Mouse (Mus musculus): ENCODE results near the gene Lce1d.

Gene Lce1d

DNA sequence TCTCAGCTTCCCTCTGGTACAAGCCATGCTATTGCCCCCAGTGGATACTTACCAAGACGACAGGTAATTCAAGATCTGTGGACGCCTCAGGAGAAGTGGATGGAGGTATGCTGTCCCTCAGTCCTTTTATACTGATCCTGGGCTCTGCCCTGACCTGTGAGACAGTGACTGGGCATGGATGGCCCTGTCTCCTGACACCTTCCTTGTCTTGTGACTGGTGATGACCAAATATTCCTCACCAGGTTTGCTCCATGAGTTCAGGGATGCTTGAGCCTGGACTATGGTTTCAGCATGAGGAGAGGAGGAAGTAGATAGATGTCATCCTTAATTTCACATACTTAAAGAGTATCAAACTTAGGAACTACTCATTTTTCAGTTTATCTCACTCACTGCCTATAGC, at the start of gene Lce1d:
Gene Lce1d, minus strand, starts transcription at position 101 of the 400 bp plus-strand sequence.
- DNase-seq (ENCODE audit: low spot score): no peak

DNA sequence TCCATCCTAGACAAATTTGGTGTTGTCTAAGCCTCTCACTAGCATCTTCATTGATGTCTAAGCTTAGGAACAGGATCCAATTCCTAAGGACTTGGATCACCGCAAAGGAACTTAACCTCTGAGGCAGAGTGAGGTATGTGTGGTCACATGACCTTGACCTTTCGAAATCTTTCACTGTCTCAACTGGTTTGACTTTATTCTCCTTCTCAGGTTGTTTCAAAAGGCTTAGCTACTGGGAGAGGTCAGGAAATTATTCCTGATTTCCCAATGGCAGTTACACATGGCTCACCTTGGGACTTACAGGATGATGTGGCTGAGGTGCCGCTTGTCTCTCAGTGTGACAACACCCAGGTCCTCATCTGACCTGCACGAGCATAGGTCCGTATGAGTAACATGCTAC, 35.6 kb upstream of the Lce1d start:
- no peak for DNase-seq (ENCODE audit: low spot score)

DNA sequence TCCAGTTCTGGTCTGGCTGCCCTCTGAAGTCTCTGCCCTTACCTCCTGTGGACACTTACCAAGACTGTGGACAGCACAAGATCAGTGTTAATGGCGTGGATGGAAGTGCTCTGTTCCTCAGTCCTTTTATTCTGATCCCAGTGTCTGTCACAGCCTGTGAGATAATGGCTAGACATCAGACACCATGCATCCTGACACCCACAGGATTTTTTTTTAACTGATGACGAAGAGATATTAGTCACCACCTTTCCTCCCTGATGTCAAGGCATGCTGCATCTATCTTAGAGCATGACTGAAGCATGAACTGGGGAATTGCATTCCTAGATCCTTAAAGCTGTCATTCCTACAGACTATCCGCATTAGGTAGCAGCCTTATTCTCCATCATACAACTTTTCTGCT, 33.2 kb upstream of the Lce1d start, which contains the start of gene Lce1f:
Gene Lce1f, minus strand, starts transcription at position 101 of the 400 bp plus-strand sequence.
- DNase-seq (ENCODE audit: low spot score): no peak

DNA sequence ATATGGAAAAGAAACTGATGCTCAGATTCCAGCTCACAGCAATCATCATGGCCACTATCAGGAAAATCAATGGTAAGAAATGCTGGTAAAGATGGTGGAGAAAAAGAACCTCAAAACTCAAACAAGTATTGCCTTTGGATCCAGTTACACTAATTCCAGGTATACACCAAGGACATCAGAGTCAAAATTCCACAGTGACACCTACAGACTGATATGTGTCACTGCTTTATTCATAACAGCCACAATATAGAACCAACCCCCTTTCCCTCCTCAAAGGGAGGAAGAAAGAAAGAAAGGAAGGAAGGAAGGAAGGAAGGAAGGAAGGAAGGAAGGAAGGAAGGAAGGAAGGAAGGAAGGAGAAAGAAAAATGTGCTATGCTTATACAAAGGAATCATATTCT, 28.1 kb upstream of the Lce1d start:
- no peak for DNase-seq (ENCODE audit: low spot score)

DNA sequence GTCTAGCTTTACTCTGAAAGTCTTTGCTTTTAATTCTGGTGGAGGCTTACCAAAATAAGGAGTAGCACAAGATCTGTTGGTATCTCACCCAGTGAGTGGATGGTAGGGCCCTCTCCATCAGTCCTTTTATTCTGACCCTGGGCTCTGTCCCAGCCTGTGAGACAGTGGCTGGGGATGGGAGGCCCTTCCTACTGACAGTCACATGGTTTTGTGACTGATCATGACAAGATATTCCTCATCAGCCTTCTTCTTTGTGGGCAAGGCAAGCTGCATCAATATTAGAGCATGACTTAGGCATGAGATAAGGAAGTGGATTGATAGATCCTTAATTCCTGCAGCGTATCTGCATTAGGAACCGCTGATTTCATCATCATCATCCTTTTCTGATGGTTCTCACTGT, 22.0 kb upstream of the Lce1d start, which contains the start of gene Lce1e:
Gene Lce1e, minus strand, starts transcription at position 101 of the 400 bp plus-strand sequence.
- DNase-seq (ENCODE audit: low spot score): no peak

DNA sequence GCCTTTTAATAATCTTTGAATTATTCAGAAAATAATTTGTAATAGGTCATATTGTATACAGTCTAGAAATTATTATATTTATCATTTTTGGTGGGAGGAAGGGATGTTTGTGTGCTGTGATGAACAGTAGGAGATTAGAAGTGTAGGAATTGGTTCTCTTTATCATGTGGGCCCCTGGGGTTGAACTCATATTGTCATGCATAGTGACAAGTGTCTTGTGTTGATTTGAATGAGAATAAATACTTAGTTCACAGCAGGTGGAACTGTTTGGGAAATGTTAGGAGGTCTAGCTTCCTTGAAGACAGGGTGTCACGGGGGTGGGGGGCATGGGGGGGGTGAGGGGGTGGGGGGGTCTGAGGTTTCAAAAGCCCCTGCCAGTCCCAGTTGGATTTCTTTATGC, 7.6 kb upstream of the Lce1d start:
- no peak for DNase-seq (ENCODE audit: low spot score)

DNA sequence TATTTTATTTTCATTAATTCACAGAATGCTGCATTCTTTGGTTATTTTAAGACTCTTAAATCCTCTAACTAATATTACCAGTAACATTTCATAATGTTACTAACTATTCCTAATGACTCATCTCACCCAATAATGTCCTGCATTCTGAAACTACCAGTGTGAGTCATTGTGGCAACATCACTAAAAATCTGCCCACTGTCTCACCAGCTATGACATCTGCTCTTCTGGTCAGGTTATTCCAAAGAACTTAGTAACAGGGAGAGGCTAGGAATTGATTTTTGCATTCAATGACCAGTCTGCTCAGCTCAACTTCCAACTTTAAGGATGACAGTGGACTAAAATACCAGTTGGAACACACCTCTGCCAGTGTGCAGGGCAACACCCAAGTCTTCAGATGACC, 4.7 kb upstream of the Lce1d start:
- DNase-seq (ENCODE audit: low spot score): no peak

DNA sequence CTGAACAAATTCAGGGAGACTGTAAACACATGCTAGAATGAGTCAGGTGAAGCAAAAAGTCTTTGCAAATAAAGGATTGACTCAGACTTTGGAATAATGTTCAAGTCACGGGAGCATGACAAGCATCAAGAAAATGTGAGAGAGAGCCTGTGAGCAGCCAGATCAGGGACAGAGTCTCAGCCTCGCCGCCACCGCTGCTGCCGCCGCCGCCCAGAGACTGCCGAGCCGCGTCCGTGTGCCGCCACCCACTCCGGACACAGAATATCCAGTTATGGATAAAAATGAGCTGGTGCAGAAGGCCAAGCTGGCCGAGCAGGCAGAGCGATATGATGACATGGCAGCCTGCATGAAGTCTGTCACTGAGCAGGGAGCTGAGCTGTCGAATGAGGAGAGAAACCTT, 2.1 kb upstream of the Lce1d start:
- DNase-seq (ENCODE audit: low spot score): peak; percentile 24

DNA sequence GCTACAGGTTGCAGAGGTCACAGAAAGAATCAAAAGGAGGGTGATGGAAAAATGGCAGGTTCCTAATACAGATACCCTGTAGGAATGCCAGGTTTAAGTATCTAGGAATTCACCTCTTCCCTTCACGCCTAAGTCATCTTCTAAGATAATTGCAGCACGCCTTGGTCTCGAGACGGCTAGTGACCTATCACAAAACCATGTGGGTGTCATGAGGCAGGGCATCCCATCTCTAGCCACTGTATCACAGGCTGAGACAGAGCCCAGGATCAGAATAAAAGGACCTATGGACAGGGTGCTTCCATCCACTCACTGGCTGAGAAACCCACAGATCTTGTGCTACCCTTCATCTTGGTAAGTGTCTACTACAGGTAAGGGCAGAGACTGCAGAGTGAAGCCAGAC, 8.1 kb downstream of the Lce1d start, which contains the start of gene Lce1c:
Gene Lce1c, plus strand, starts transcription at position 301 of the 400 bp plus-strand sequence.
- no peak for DNase-seq (ENCODE audit: low spot score)

DNA sequence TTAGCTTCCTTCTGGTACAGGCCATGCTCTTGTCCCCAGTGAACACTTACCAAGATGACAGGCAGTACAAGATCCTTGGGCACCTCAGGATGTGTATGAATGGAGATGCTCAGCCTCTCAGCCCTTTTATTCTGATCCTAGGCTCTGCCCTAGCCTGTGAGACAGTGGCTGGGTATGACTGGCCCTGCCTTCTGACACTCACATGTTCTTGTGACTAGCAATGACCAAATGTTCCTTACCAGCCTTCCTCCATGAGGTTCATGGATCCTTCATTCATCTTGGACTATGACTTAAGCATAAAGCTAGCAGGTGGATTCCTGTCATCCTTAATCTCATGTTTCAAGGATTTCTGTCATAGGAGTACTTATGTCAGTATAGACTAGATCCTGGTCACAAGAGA, 16.8 kb downstream of the Lce1d start, which contains the start of gene Lce1a2:
Gene Lce1a2, minus strand, starts transcription at position 101 of the 400 bp plus-strand sequence.
- DNase-seq (ENCODE audit: low spot score): no peak

DNA sequence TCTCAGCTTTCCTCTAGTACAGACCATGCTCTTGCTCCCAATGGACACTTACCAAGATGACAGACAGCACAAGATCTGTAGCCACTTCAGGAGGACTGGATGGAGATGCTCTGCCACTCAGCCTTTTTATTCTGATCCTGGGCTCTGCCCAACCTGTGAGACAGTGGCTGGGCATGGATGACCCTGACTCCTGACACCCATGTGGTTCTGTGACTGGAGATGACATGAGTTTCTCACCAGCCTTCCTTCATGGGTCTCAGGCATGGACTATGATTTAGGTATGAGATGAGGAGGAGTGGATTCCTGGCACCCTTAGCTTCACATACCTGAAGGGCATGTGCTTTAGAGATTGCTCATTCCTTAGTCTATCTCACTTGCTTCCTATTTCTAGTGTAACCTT, 30.2 kb downstream of the Lce1d start, which contains the start of gene Lce1b:
Gene Lce1b, minus strand, starts transcription at position 101 of the 400 bp plus-strand sequence.
- no peak for DNase-seq (ENCODE audit: low spot score)

DNA sequence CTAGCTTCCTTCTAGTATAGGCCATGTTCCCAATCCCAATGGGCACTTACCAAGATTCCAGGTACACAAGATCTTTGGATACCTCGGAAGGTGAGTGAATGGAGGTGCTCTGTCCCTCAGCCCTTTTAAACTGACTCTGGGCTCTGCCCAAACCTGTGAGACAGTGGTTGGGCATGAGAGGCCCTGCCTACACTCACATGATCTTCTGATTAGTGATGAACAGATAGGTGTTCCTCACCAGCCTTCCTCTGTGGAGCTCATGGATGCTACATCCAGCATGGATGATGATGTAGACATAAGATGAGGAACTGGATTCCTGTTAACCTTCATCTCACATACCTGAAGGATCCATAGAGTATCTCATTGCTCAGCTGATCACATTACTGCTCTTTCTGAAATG, 38.8 kb downstream of the Lce1d start, which contains the start of gene Lce1a1:
Gene Lce1a1, minus strand, starts transcription at position 101 of the 400 bp plus-strand sequence.
- DNase-seq (ENCODE audit: low spot score): no peak

DNA sequence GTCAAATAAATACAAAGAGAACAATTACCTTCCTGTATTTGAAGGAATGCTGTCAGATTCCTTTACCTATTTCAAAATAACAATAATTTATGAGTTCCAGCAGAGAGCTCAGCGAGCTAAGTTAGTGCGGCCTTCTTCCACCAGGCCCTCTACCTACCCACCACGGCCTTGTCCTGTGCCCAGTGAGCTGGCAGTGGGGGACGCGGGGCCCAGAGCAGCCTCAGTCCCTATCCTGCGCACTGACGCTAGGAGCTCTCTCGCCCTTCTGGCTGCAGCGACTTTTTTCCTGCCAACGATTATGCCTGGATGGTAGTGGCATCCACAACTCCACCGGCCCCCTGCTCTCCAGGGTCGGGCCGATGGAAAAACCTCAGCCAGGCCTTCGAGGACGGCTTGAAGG, 47.2 kb downstream of the Lce1d start:
- DNase-seq (ENCODE audit: low spot score): no peak

DNA sequence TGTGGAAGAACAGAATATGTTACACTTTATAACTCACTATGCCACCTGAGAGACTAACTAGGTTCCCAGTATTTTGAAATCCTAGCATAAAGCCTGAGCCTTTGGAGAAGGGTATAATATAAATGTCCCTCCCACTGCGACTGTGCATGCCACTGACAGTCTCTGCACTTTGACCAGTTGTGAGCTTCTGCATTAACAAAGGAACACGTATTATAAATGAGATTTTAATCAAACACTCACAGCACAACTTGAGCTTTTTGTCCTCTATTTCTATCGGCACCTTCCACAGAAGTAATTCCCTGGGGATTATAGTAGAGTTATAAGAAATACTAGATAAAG, 48.4 kb downstream of the Lce1d start:
- DNase-seq (ENCODE audit: low spot score): no peak

DNA sequence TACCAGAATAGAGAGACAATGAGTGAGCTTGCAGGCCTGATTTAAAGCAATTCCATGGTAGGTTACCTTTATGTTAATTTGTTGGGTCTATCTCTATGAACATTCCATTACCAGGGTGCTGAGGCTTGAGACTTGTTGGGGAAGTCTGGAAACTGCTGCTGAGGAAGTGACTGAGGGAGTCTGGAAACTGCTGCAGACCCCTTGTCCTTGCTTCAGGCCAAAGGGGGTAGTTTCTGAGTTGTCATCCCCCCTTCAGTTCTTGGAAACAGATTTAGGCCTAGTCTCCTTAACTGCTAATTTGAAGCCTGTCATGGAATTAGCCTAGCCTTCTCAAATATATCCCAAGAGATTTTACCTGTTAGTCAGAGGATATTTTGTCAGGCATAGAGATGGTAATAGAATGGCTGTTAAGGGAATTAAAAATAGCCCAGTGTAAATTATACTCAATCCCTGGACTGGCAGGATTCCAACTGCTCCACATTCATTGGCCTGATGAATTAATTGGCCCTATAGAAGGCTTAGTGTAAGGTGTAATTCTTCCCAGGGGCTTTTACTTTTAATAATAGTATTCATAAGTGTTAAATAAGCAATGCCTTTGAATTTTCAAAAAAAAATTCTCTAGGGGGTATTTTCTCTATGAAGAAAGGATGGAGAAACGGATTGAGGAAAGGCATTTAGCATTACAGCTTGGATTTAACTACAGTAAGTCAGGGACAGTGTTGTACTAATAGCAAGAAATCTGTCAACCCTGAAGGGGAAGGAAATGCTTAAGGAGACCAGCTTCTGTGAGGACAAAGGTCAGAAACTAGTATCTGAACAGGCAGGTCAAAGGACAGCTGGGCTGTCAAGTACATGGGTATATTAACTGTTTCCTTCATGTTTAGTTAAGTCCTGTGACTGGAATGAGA, 49.0 kb downstream of the Lce1d start:
- DNase-seq (ENCODE audit: low spot score): no peak

All from T-cell, adult 2 months (primary cell).